Mouse (Mus musculus) megakaryocyte, embryonic 14.5 days (primary cell): ENCODE measurements at regions not wholly inside any gene's neighbourhood (a gene's known extent, or its start where the extent isn't known, plus 50 kb on each side); places are given as distances from the start of the nearest gene placed in this dataset.

Experiments
- FLI1 ChIP-seq: IDR thresholded peaks from 2 replicates; pipeline ENCODE4 v1.6.1; 2012; ENCODE audit warnings: low read length, inconsistent platforms, mixed read lengths
- GATA1 ChIP-seq: IDR thresholded peaks from 3 replicates; pipeline ENCODE4 v1.6.1; 2012; ENCODE audit warnings: mixed read lengths, low read length, inconsistent platforms, borderline replicate concordance

DNA sequence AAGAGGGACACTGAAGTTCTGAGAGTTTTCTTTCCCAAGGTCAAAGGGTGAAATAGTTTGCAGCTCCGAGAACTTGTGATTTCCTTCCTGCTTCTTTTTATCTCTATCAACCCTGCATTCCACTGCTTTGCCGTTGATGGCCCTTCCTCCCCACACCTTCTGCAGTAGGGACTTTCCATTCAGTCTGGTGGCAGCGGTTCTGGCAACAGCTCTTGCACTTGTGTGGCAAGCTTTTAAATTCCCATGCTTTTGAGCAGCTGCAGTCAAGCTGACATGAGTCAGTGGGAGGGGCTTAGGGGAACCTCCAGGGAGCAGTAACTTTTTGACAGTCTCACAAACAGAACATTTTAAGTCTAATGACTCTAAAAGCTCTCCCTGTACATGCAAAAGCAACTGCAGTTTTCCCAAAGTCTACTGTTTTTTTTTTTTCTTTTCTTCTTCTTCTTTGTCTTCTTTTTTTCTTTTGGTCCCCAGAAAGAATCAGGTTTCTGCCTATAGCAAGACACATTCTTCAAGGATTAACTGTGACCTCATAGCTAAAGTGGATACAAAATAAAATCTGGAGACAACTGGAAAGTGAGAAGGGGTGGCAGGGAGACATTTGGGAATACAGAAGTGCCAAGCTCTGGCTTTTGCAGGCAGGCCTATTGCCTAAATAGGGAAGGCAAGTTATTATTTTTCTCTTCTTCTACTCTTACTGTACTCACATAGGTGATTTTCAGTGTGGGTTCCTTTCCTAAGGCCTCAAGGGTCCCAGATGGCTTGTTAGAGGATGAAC, 162.8 kb upstream of the Ccdc54 start:
- TF ChIP-seq FLI1 (no peak), GATA1 (no peak)
